Mouse (Mus musculus): Measurements from ENCODE around the gene Sub1. TPM values are rescaled to one million over a fixed set of nuclear protein-coding genes. Genes with fewer than 3 reads are reported as not detected.

Sub1 gene
- polyA plus RNA-seq (2015; fragmentation: Nextera tagmentation; extraction: Ambion mirVana), result 539 and 637 TPM in 2 replicates

DNA sequence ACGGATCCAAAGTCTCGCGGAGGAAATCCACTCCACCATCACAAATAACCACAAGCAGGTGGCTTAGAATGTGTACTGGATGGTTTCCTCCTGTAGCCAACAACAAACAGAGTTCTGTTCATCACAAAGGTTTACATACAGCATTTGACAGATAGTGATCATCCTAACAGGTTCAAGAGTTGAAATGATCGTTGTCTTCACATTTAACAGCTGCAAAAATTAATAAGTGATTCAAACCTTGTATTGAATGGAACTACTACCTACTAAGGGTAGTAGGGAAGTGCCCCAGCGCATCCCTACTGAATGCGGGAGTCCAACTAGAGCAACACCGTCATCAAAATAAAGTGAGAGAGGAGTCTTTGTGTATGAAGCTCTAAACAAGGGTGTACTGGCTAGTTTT, at the start of gene Sub1:
Sub1 (minus strand) TSS at position 101 of the 400 bp plus-strand sequence.
- H3K36me3 ChIP-seq (ENCODE audit: control insufficient read depth, insufficient read depth, low read length), result no peaks in the 10 kb centered on the region
- H3K27ac ChIP-seq (ENCODE audit: low read length), result peak within 1 kb of the TSS; percentile 88
- 91% methylated on average over 7 of the region's 7 CpGs for WGBS
- no peaks in the 10 kb centered on the region for H3K27me3 ChIP-seq (ENCODE audit: control insufficient read depth, insufficient read depth, low read length)
- peak within 1 kb of the TSS; percentile 100 for H3K4me3 ChIP-seq (replicated peaks; ENCODE audit: low read length)
- ATAC-seq (ENCODE audit: insufficient read depth, low FRiP score), result no peak
- H3K4me1 ChIP-seq (ENCODE audit: control insufficient read depth, insufficient read depth, low read length), result peaks cover 20% of the 10 kb centered on the region
- peak within 1 kb of the TSS; percentile 75 for H3K4me2 ChIP-seq (ENCODE audit: low read depth, low read length)
- no peaks in the 10 kb centered on the region for H3K9me3 ChIP-seq (replicated peaks; ENCODE audit: control insufficient read depth, low read length)
- H3K9ac ChIP-seq (ENCODE audit: low read length), result peak within 1 kb of the TSS; percentile 99

DNA sequence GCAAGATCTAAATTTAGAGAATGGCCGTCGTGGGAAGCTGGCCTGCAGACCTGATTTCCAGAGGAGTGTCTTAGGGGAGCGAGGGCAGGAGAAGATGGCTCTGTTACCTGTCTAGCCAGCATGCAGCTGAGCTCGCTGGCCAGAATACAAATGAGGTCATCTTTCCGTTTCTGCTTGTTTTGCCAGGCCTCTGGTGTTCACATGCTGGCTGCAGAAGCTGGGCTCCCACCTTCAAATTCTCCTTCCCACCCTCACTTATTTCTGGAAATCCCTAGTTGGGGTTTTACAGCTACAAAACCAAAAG, 43.6 kb upstream of the Sub1 start:
- Histone ChIP-seq H3K4me3 (replicated peaks; ENCODE audit: low read length) (no peak overlapping the region), H3K4me1 (ENCODE audit: control insufficient read depth, insufficient read depth, low read length) (peaks cover 6% of the 10 kb centered on the region; the same call in 1 of the 2 replicates), H3K9ac (ENCODE audit: low read length) (no peak overlapping the region), H3K27ac (ENCODE audit: low read length) (no peak overlapping the region), H3K27me3 (ENCODE audit: control insufficient read depth, insufficient read depth, low read length) (no peaks in the 10 kb centered on the region), H3K9me3 (replicated peaks; ENCODE audit: control insufficient read depth, low read length) (no peaks in the 10 kb centered on the region), H3K36me3 (ENCODE audit: control insufficient read depth, insufficient read depth, low read length) (no peaks in the 10 kb centered on the region), H3K4me2 (ENCODE audit: low read depth, low read length) (no peak overlapping the region)
- no peak; the same call in 1 of the 2 replicates for ATAC-seq (ENCODE audit: insufficient read depth, low FRiP score)
- WGBS, result 51% methylated on average over 5 of the region's 5 CpGs

DNA sequence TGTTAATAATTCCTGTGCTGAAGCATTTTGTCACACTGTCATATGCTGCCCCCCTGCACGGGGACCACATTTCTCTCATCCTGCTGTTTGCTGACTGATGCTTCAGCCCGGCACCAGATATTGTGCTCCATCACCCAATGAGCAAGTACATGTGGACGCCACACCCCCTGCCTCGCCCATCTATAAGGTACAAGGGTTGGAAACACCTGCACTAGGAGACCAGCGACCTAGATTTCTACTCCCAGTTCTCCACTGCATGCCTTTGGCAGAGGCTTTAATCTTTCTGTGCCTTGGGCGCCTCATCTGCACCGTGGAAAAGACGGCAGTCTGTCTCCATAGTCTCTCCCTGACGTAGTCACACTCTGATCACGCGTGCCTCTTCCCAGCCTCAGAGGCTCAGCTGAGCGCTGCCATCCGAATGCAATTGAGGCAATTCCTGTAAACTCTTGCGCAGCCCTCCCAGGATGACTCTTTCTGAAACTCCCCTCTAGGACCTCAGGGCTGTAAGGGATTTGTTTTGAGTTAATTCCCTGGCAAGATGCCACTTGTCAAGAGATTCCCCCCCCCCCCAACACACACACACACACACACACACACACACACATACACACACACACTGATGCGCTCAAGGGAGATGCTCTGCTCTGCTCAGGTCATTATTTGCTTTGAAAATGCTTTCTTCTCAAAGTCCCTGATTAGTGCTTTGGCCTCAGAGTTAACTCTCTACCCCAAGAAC, 43.1 kb upstream of the Sub1 start:
- no peak overlapping the region for H3K4me3 ChIP-seq (replicated peaks; ENCODE audit: low read length)
- peaks cover 6% of the 10 kb centered on the region; the same call in 1 of the 2 replicates for H3K4me1 ChIP-seq (ENCODE audit: control insufficient read depth, insufficient read depth, low read length)
- no peaks in the 10 kb centered on the region for H3K9me3 ChIP-seq (replicated peaks; ENCODE audit: control insufficient read depth, low read length)
- H3K27me3 ChIP-seq (ENCODE audit: control insufficient read depth, insufficient read depth, low read length), result no peaks in the 10 kb centered on the region
- H3K4me2 ChIP-seq (ENCODE audit: low read depth, low read length), result no peak overlapping the region
- 52% methylated on average over 15 of the region's 15 CpGs for WGBS
- no peak overlapping the region for H3K9ac ChIP-seq (ENCODE audit: low read length)
- peak; percentile 54; the same call in 1 of the 2 replicates for ATAC-seq (ENCODE audit: insufficient read depth, low FRiP score)
- no peak overlapping the region for H3K27ac ChIP-seq (ENCODE audit: low read length)
- no peaks in the 10 kb centered on the region for H3K36me3 ChIP-seq (ENCODE audit: control insufficient read depth, insufficient read depth, low read length)

DNA sequence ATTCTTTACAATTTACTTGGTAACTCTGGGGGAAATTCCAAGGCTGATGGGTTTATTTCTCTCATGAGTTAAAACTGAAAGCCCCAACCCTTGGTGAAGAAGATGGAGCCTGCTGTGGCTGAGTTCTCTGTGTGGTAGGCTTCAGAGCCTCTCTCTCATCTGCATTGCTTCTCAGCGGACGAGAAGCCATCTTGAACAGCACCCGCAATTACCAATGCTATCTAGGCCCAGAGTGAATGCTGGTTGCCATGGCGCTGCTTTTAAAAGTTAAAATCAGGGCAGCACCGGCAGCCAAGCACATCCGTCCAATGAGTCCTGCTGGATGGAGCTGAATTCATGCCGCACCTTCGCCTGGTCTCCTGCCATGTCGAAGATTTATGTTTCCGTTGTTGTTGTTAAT, 42.5 kb upstream of the Sub1 start:
- no peak overlapping the region for H3K4me3 ChIP-seq (replicated peaks; ENCODE audit: low read length)
- WGBS, result 76% methylated on average over 10 of the region's 10 CpGs

DNA sequence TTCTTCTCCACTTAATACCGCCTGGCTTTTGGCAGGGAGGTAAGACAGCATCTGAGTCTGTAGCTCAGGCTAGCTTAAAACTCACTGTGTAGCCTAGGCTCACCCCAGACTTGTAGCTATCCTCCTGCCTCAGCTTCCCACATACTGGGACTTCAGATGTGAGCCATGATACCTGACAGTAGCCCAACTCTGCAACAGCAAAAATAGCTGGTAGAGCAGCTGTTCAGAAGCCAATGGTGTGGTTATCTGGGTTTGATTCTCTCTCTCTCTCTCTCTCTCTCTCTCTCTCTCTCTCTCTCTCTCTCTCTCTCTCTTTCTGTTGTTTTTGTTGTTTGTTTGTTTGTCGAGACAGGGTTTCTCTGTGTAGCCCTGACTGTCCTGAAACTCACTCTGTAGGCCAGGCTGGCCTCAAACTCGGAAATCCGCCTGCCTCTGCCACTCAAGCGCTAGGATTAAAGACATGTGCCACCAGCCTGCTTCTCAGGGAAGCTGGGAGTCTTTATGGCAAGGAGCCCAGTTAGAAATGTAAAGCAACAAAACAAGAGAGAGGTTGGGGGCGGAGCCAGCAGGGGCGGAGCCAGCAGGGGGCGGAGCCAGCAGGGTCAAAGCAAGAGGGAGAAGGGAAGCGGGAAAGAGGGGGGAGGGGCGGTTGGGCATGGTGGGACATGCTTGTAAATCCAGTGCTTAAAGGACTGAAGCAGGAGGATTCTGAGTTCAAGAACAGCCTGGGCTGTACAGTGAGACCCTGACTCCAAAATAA, 41.3 kb upstream of the Sub1 start:
- Histone ChIP-seq H3K27me3 (ENCODE audit: control insufficient read depth, insufficient read depth, low read length) (no peaks in the 10 kb centered on the region), H3K4me3 (replicated peaks; ENCODE audit: low read length) (no peak overlapping the region), H3K4me1 (ENCODE audit: control insufficient read depth, insufficient read depth, low read length) (peaks cover 6% of the 10 kb centered on the region; the same call in 1 of the 2 replicates), H3K9ac (ENCODE audit: low read length) (no peak overlapping the region), H3K4me2 (ENCODE audit: low read depth, low read length) (no peak overlapping the region), H3K9me3 (replicated peaks; ENCODE audit: control insufficient read depth, low read length) (no peaks in the 10 kb centered on the region), H3K27ac (ENCODE audit: low read length) (no peak overlapping the region), H3K36me3 (ENCODE audit: control insufficient read depth, insufficient read depth, low read length) (no peaks in the 10 kb centered on the region)
- WGBS, result 70% methylated on average over 10 of the region's 10 CpGs
- no peak for ATAC-seq (ENCODE audit: insufficient read depth, low FRiP score)

More for the DNA sequence above, 42.5 kb upstream of the Sub1 start:
- Histone ChIP-seq H3K9me3 (replicated peaks; ENCODE audit: control insufficient read depth, low read length) (no peaks in the 10 kb centered on the region), H3K4me1 (ENCODE audit: control insufficient read depth, insufficient read depth, low read length) (peaks cover 6% of the 10 kb centered on the region; the same call in 1 of the 2 replicates), H3K9ac (ENCODE audit: low read length) (no peak overlapping the region), H3K4me2 (ENCODE audit: low read depth, low read length) (no peak overlapping the region), H3K27ac (ENCODE audit: low read length) (no peak overlapping the region), H3K36me3 (ENCODE audit: control insufficient read depth, insufficient read depth, low read length) (no peaks in the 10 kb centered on the region), H3K27me3 (ENCODE audit: control insufficient read depth, insufficient read depth, low read length) (no peaks in the 10 kb centered on the region)
- no peak for ATAC-seq (ENCODE audit: insufficient read depth, low FRiP score)

DNA sequence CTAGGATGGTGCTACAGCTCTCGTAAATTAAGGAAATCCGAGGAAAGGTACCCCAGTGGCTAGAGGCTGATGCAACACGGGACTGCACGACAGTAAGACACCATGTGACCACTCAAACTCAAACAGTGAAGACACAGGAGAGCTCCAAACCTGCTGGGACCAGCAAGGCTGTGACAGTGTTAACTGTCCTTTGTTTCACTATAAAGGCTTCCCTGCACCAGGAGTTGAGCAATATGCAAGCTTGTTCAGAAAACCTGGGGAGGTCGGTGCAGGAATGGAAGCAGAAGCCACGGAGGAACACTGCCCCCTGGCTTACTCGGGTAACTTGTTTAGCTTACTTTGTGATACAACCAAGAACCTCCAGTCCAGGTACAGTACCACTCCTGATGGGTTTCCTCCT, 40.4 kb upstream of the Sub1 start:
- no peak for ATAC-seq (ENCODE audit: insufficient read depth, low FRiP score)
- WGBS, result 55% methylated on average over 7 of the region's 7 CpGs
- H3K4me1 ChIP-seq (ENCODE audit: control insufficient read depth, insufficient read depth, low read length), result peaks cover 6% of the 10 kb centered on the region; the same call in 1 of the 2 replicates
- H3K27ac ChIP-seq (ENCODE audit: low read length), result no peak overlapping the region
- no peaks in the 10 kb centered on the region for H3K9me3 ChIP-seq (replicated peaks; ENCODE audit: control insufficient read depth, low read length)
- no peak overlapping the region for H3K9ac ChIP-seq (ENCODE audit: low read length)
- no peaks in the 10 kb centered on the region for H3K27me3 ChIP-seq (ENCODE audit: control insufficient read depth, insufficient read depth, low read length)
- H3K36me3 ChIP-seq (ENCODE audit: control insufficient read depth, insufficient read depth, low read length), result no peaks in the 10 kb centered on the region
- H3K4me3 ChIP-seq (replicated peaks; ENCODE audit: low read length), result no peak overlapping the region
- H3K4me2 ChIP-seq (ENCODE audit: low read depth, low read length), result no peak overlapping the region

DNA sequence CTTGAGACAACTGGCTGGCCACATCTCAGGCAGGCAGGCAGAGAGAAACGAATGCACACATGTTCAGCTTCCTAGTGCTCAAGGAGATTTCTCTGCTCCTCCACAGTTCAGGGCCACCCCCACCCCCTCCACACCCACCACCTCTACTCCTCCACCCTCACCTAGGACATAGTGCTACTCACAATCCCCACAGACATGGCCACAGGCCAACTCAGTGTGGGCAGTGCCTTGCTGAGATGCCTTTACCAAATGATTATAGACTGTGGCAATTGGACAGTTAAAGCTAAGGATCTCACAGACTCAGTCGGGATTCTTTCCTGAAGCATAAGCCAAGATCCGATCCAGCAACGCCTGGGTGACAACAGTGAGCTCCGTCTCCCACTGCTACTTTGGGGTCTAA, 39.9 kb upstream of the Sub1 start:
- peaks cover 6% of the 10 kb centered on the region; the same call in 1 of the 2 replicates for H3K4me1 ChIP-seq (ENCODE audit: control insufficient read depth, insufficient read depth, low read length)
- no peak for ATAC-seq (ENCODE audit: insufficient read depth, low FRiP score)
- H3K9ac ChIP-seq (ENCODE audit: low read length), result no peak overlapping the region
- 64% methylated on average over 5 of the region's 5 CpGs for WGBS
- H3K4me2 ChIP-seq (ENCODE audit: low read depth, low read length), result no peak overlapping the region
- no peaks in the 10 kb centered on the region for H3K27me3 ChIP-seq (ENCODE audit: control insufficient read depth, insufficient read depth, low read length)
- H3K9me3 ChIP-seq (replicated peaks; ENCODE audit: control insufficient read depth, low read length), result no peaks in the 10 kb centered on the region
- no peaks in the 10 kb centered on the region for H3K36me3 ChIP-seq (ENCODE audit: control insufficient read depth, insufficient read depth, low read length)
- H3K27ac ChIP-seq (ENCODE audit: low read length), result no peak overlapping the region
- H3K4me3 ChIP-seq (replicated peaks; ENCODE audit: low read length), result no peak overlapping the region

DNA sequence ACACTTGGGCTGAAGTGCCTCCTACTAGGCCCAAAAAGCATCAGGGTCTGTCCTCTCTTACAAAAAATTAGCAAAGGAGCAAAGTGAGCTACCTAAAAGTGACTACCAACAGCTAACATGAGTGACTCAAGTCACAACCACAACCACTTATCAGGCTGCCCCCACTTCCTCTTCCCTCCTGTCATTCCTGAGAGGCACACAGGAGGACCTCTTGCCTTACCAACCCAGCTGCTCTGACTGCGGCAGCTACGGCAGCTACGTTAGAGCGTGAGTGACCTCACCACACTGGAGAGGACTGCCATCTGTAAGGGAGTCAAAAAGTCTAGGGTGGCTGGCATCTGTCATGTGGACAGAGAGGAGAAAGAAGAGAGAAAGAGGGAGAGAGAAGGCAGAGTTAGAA, 37.5 kb upstream of the Sub1 start:
- Histone ChIP-seq H3K4me3 (replicated peaks; ENCODE audit: low read length) (no peak overlapping the region), H3K9me3 (replicated peaks; ENCODE audit: control insufficient read depth, low read length) (no peaks in the 10 kb centered on the region), H3K27ac (ENCODE audit: low read length) (no peak overlapping the region), H3K9ac (ENCODE audit: low read length) (no peak overlapping the region), H3K27me3 (ENCODE audit: control insufficient read depth, insufficient read depth, low read length) (no peaks in the 10 kb centered on the region), H3K36me3 (ENCODE audit: control insufficient read depth, insufficient read depth, low read length) (no peaks in the 10 kb centered on the region), H3K4me2 (ENCODE audit: low read depth, low read length) (no peak overlapping the region), H3K4me1 (ENCODE audit: control insufficient read depth, insufficient read depth, low read length) (no peaks in the 10 kb centered on the region)
- no peak for ATAC-seq (ENCODE audit: insufficient read depth, low FRiP score)
- 74% methylated on average over 4 of the region's 4 CpGs for WGBS

DNA sequence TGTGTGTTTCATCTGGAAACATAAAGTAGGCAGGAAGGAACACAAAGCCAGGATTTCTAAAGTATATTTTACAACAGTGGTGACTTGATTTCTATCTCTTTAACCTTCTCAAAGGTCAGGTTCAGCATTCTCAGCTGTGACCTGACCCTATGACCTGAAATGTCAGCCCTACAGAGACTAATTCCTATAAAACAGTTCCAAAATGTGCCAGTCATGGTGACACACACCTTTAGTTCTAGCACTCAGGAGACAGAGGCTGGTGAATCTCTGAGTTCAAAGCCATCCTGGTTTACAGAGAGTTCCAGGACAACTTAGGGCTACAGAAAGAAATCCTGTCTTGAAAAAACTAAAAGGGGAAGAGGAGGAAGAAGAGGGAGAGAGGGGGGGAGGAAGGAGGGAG, 36.4 kb upstream of the Sub1 start:
- H3K4me2 ChIP-seq (ENCODE audit: low read depth, low read length), result no peak overlapping the region
- no peaks in the 10 kb centered on the region for H3K36me3 ChIP-seq (ENCODE audit: control insufficient read depth, insufficient read depth, low read length)
- H3K9me3 ChIP-seq (replicated peaks; ENCODE audit: control insufficient read depth, low read length), result no peaks in the 10 kb centered on the region
- H3K27me3 ChIP-seq (ENCODE audit: control insufficient read depth, insufficient read depth, low read length), result no peaks in the 10 kb centered on the region
- no peaks in the 10 kb centered on the region for H3K4me1 ChIP-seq (ENCODE audit: control insufficient read depth, insufficient read depth, low read length)
- no peak overlapping the region for H3K9ac ChIP-seq (ENCODE audit: low read length)
- H3K27ac ChIP-seq (ENCODE audit: low read length), result no peak overlapping the region
- H3K4me3 ChIP-seq (replicated peaks; ENCODE audit: low read length), result no peak overlapping the region
- no peak for ATAC-seq (ENCODE audit: insufficient read depth, low FRiP score)
